Mouse (Mus musculus): ENCODE data around the gene Gm10762. TPM values are rescaled to one million over a fixed set of nuclear protein-coding genes. Genes with fewer than 3 reads are reported as not detected.
"Not testable (repeated sequence)": the region's sequence is repeated elsewhere in the genome, so short reads cannot be mapped to it uniquely, and the experiment has no call there.

Gene Gm10762
- polyA plus RNA-seq (2016; fragmentation: Nextera tagmentation; extraction: Ambion mirVana) = 5.8 and 6.8 TPM in 2 replicates

- H3K4me1 ChIP-seq = peaks cover 16% of the 10 kb centered on the region
- H3K27me3 ChIP-seq (replicated peaks) = no peaks in the 10 kb centered on the region
- no peaks in the 10 kb centered on the region for H3K36me3 ChIP-seq
- peak within 1 kb of the TSS; percentile 97 for H3K9ac ChIP-seq
- H3K27ac ChIP-seq = peak within 1 kb of the TSS; percentile 98
- H3K4me3 ChIP-seq = peak within 1 kb of the TSS; percentile 79
- H3K4me2 ChIP-seq = peak within 1 kb of the TSS; percentile 75
- H3K9me3 ChIP-seq (replicated peaks) = no peaks in the 10 kb centered on the region
- WGBS (ENCODE audit: insufficient replicate concordance) = under 1% methylated on average over 69 of the region's 80 CpGs
- ATAC-seq = peak; percentile 79
Measured at GRCm38 (mm10) chr2:128967661-128968441, at the start of gene Gm10762. Gene Gm10762, minus strand, starts transcription at chr2:128967725.

- not testable (repeated sequence) for H3K9me3 ChIP-seq (replicated peaks)
Measured at GRCm38 (mm10) chr2:129008867-129009266, 41.3 kb upstream of the Gm10762 start.

GRCm38 (mm10) chr2:129006194-129006749 lies 38.7 kb upstream of the Gm10762 start:
- 50% methylated on average over 4 of the region's 4 CpGs for WGBS (ENCODE audit: insufficient replicate concordance)
- ATAC-seq = peak; percentile 81
- no peak overlapping the region for H3K4me2 ChIP-seq

More at GRCm38 (mm10) chr2:129008867-129009266, 41.3 kb upstream of the Gm10762 start:
- not testable (repeated sequence) for ATAC-seq; H3K9ac ChIP-seq; H3K27ac ChIP-seq; H3K4me2 ChIP-seq; H3K36me3 ChIP-seq; H3K4me3 ChIP-seq; H3K27me3 ChIP-seq (replicated peaks)
- 27% methylated on average over 2 of the region's 2 CpGs for WGBS (ENCODE audit: insufficient replicate concordance)
- peaks cover 11% of the 10 kb centered on the region for H3K4me1 ChIP-seq

GRCm38 (mm10) chr2:129004872-129005271 lies 37.3 kb upstream of the Gm10762 start:
- Histone ChIP-seq H3K4me1 (peaks cover 11% of the 10 kb centered on the region), H3K9ac (no peak overlapping the region), H3K4me3 (no peak overlapping the region), H3K27me3 (replicated peaks) (no peaks in the 10 kb centered on the region), H3K9me3 (replicated peaks) (no peaks in the 10 kb centered on the region), H3K4me2 (no peak overlapping the region), H3K36me3 (no peaks in the 10 kb centered on the region), H3K27ac (no peak overlapping the region)
- ATAC-seq = no peak

More at GRCm38 (mm10) chr2:129006194-129006749, 38.7 kb upstream of the Gm10762 start:
- H3K9ac ChIP-seq = no peak overlapping the region
- H3K4me1 ChIP-seq = peaks cover 11% of the 10 kb centered on the region
- H3K9me3 ChIP-seq (replicated peaks) = no peaks in the 10 kb centered on the region
- peak overlapping the region; percentile 46; the same call in 1 of the 2 replicates for H3K27ac ChIP-seq
- H3K36me3 ChIP-seq = no peaks in the 10 kb centered on the region
- H3K27me3 ChIP-seq (replicated peaks) = no peaks in the 10 kb centered on the region
- H3K4me3 ChIP-seq = no peak overlapping the region

GRCm38 (mm10) chr2:128984746-128985145 lies 17.2 kb upstream of the Gm10762 start:
- H3K36me3 ChIP-seq = no peaks in the 10 kb centered on the region
- H3K4me2 ChIP-seq = no peak overlapping the region
- no peak overlapping the region for H3K9ac ChIP-seq
- no peaks in the 10 kb centered on the region for H3K9me3 ChIP-seq (replicated peaks)
- ATAC-seq = no peak
- peaks cover 3% of the 10 kb centered on the region; the same call in 1 of the 2 replicates for H3K27me3 ChIP-seq (replicated peaks)
- no peaks in the 10 kb centered on the region for H3K4me1 ChIP-seq
- no peak overlapping the region for H3K27ac ChIP-seq
- no peak overlapping the region for H3K4me3 ChIP-seq
- WGBS (ENCODE audit: insufficient replicate concordance) = 78% methylated on average over 3 of the region's 3 CpGs

GRCm38 (mm10) chr2:128975572-128975971 lies 8.0 kb upstream of the Gm10762 start:
- Histone ChIP-seq H3K27me3 (replicated peaks) (no peaks in the 10 kb centered on the region), H3K9ac (no peak overlapping the region), H3K4me2 (no peak overlapping the region), H3K4me3 (no peak overlapping the region), H3K4me1 (0 out of 2 replicates have a peak, but pooled peaks cover 3% of the 10 kb centered on the region), H3K9me3 (replicated peaks) (no peaks in the 10 kb centered on the region), H3K36me3 (no peaks in the 10 kb centered on the region), H3K27ac (no peak overlapping the region)
- 68% methylated on average over 4 of the region's 4 CpGs for WGBS (ENCODE audit: insufficient replicate concordance)
- ATAC-seq = no peak

GRCm38 (mm10) chr2:128972301-128972700 lies 4.8 kb upstream of the Gm10762 start:
- Histone ChIP-seq H3K27ac (no peak overlapping the region), H3K4me2 (no peak overlapping the region), H3K9ac (no peak overlapping the region), H3K4me1 (peaks cover 12% of the 10 kb centered on the region), H3K4me3 (no peak overlapping the region), H3K27me3 (replicated peaks) (no peaks in the 10 kb centered on the region), H3K9me3 (replicated peaks) (no peaks in the 10 kb centered on the region), H3K36me3 (no peaks in the 10 kb centered on the region)
- no peak for ATAC-seq

- H3K27me3 ChIP-seq (replicated peaks) = no peaks in the 10 kb centered on the region
- peak overlapping the region; percentile 97 for H3K9ac ChIP-seq
- H3K4me1 ChIP-seq = peaks cover 19% of the 10 kb centered on the region
- H3K9me3 ChIP-seq (replicated peaks) = no peaks in the 10 kb centered on the region
- no peak for ATAC-seq
- H3K4me2 ChIP-seq = peak overlapping the region; percentile 75
- peak overlapping the region; percentile 98 for H3K27ac ChIP-seq
- H3K36me3 ChIP-seq = no peaks in the 10 kb centered on the region
- H3K4me3 ChIP-seq = peak overlapping the region; percentile 79
Measured at GRCm38 (mm10) chr2:128968475-128969083, 1.1 kb upstream of the Gm10762 start.

GRCm38 (mm10) chr2:128966641-128967580 lies 614 bp downstream of the Gm10762 start, which contains the start of gene Zc3h6:
Gene Zc3h6, plus strand, starts transcription at chr2:128967402.
- under 1% methylated on average over 65 of the region's 65 CpGs for WGBS (ENCODE audit: insufficient replicate concordance)

GRCm38 (mm10) chr2:128966236-128966635 lies 1.3 kb downstream of the Gm10762 start:
- Histone ChIP-seq H3K4me1 (peaks cover 16% of the 10 kb centered on the region), H3K9me3 (replicated peaks) (no peaks in the 10 kb centered on the region), H3K27me3 (replicated peaks) (no peaks in the 10 kb centered on the region), H3K27ac (peak overlapping the region; percentile 98; the same call in 1 of the 2 replicates), H3K4me2 (peak overlapping the region; percentile 75), H3K36me3 (no peaks in the 10 kb centered on the region), H3K4me3 (peak overlapping the region; percentile 79), H3K9ac (peak overlapping the region; percentile 97)
- 29% methylated on average over 6 of the region's 6 CpGs for WGBS (ENCODE audit: insufficient replicate concordance)
- no peak for ATAC-seq

More at GRCm38 (mm10) chr2:128966641-128967580, 614 bp downstream of the Gm10762 start, which contains the start of gene Zc3h6:
- Histone ChIP-seq H3K36me3 (no peaks in the 10 kb centered on the region), H3K27ac (peak within 1 kb of the TSS; percentile 98), H3K9ac (peak within 1 kb of the TSS; percentile 97), H3K27me3 (replicated peaks) (no peaks in the 10 kb centered on the region), H3K4me1 (peaks cover 16% of the 10 kb centered on the region), H3K4me3 (peak within 1 kb of the TSS; percentile 79), H3K4me2 (peak within 1 kb of the TSS; percentile 75), H3K9me3 (replicated peaks) (no peaks in the 10 kb centered on the region)
- peak; percentile 95 for ATAC-seq

- Histone ChIP-seq H3K4me3 (no peak overlapping the region), H3K9me3 (replicated peaks) (no peaks in the 10 kb centered on the region), H3K9ac (no peak overlapping the region), H3K27ac (no peak overlapping the region), H3K4me1 (peaks cover 16% of the 10 kb centered on the region), H3K27me3 (replicated peaks) (no peaks in the 10 kb centered on the region), H3K36me3 (no peaks in the 10 kb centered on the region), H3K4me2 (peak overlapping the region; percentile 75)
- WGBS (ENCODE audit: insufficient replicate concordance) = 74% methylated on average over 5 of the region's 5 CpGs
- no peak for ATAC-seq
Measured at GRCm38 (mm10) chr2:128965505-128966105, 1.9 kb downstream of the Gm10762 start.
